Mouse (Mus musculus): ENCODE results near the gene Dusp7. TPM values are rescaled to one million over a fixed set of nuclear protein-coding genes. Genes with fewer than 3 reads are reported as not detected.

Gene Dusp7
- polyA plus RNA-seq, 1 experiment from 2014 or later, result 44.9 TPM

DNA sequence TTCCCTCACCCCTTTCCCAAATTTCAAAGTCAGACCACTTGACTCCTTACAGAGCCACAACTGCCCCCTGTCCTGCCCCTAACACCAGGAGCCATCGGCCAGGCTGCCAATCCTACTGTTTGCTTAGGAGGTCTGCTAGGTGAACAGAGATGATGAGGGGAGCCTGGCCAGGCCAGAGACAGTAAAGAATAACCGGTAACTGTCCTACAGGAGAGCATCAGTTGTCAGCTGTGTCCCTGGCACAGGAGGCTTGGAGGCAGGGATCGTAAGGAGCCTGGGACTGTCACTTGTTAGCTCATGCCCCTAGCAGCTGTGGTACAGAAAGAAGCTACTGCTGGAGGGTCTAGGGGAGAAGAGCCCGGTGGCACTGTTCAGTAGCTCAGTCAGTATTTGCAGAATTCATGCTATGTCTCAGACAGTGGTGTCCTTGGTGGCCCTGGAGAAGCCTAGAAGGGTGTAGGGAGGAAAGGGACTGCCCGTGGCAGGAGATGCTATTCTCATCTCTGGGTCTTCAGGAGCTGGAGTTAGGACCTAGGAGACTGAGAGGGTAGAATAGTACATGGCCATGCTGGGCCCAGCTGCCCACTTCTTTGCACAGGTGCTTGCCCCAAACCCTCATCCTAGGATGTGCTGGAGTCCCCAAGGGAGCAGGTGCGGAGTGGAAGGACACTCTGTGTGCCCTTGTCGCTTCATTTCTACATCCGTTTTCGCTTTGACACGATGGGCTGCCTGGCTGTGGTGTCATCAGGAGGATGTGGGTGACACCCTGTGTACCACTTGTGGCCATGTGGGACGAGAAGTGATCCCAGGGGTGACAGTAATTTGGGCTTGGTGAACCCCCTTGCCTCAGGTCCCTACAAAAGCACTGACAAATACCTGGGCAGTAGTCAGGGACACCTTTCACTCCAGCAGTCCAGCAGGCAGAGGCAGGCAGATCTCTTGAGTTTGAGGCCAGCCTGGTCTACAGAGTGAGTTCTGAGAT, 4.3 kb downstream of the Dusp7 start:
- no peak for DNase-seq (ENCODE audit: low spot score)
- Histone ChIP-seq H3K9me3 (replicated peaks) (no peaks in the 10 kb centered on the region), H3K27me3 (ENCODE audit: low read depth, poor library complexity, severe bottlenecking) (no peaks in the 10 kb centered on the region), H3K27ac (peak overlapping the region; percentile 98), H3K36me3 (peaks cover 73% of the 10 kb centered on the region), H3K4me1 (peaks cover 65% of the 10 kb centered on the region), H3K4me3 (peak overlapping the region; percentile 95)
- whole genome bisulfite sequencing, result 93% methylated on average over 11 of the region's 11 CpGs

- Histone ChIP-seq H3K27me3 (ENCODE audit: low read depth, poor library complexity, severe bottlenecking) (no peaks in the 10 kb centered on the region), H3K4me1 (peaks cover 62% of the 10 kb centered on the region), H3K4me3 (0 out of 2 replicates have a peak overlapping the region, but pooled peaks have one; percentile 14), H3K36me3 (peaks cover 85% of the 10 kb centered on the region), H3K27ac (0 out of 2 replicates have a peak overlapping the region, but pooled peaks have one; percentile 21), H3K9me3 (replicated peaks) (no peaks in the 10 kb centered on the region)
- no peak for DNase-seq (ENCODE audit: low spot score)
- 90% methylated on average over 7 of the region's 7 CpGs for WGBS
Measured at GRCm38 (mm10) chr9:106373973-106374372, 5.5 kb downstream of the Dusp7 start.

GRCm38 (mm10) chr9:106377247-106377646, 8.8 kb downstream of the Dusp7 start:
- H3K4me1 ChIP-seq, result peaks cover 48% of the 10 kb centered on the region
- H3K4me3 ChIP-seq, result no peak overlapping the region
- H3K36me3 ChIP-seq, result peaks cover 69% of the 10 kb centered on the region
- no peaks in the 10 kb centered on the region for H3K9me3 ChIP-seq (replicated peaks)
- DNase-seq (ENCODE audit: low spot score), result no peak
- 90% methylated on average over 8 of the region's 8 CpGs for WGBS
- H3K27me3 ChIP-seq (ENCODE audit: low read depth, poor library complexity, severe bottlenecking), result no peaks in the 10 kb centered on the region
- no peak overlapping the region for H3K27ac ChIP-seq

DNA sequence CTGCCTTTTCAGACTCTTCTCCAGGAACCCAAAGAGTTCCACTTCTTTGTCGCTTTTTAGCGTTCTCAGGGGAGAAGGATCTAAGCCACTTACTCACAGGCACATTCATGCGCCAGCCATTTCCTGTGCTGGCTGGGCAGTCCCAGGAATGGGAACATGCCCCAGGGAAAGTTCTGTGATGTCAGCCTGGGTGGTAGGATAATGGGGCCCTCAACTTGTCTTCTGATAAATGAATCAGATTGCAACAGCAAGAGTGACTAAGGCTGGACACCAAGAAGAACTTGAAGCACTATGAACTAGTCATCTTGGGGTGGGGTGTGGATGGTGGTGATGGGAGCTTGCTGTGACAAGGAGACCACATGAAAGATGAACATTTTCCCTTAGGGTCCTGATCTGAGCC, 9.6 kb downstream of the Dusp7 start:
- WGBS, result 82% methylated on average over 3 of the region's 3 CpGs
- H3K27ac ChIP-seq, result no peak overlapping the region
- no peaks in the 10 kb centered on the region for H3K27me3 ChIP-seq (ENCODE audit: low read depth, poor library complexity, severe bottlenecking)
- H3K4me3 ChIP-seq, result no peak overlapping the region
- H3K4me1 ChIP-seq, result peaks cover 44% of the 10 kb centered on the region
- H3K36me3 ChIP-seq, result peaks cover 61% of the 10 kb centered on the region
- no peaks in the 10 kb centered on the region for H3K9me3 ChIP-seq (replicated peaks)
- no peak for DNase-seq (ENCODE audit: low spot score)

DNA sequence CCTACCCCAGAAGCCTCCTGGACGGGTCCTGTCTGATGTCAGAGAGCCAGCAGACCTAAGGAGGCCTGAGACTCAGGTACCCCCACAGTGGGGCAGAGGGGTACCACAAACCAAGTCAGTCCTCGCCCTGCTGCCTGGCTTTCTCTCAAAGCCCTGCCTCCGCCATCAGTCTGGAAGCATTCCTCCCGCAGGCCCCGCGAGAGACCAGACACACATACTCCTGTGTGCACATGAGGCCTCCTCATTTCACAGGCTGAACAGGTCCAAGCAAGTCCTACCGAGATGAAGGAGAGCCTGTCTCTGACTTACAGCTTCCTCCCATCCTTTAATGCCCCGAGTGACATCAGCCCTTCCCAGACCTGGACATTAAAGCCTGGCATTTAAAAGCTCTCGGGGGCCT, 10.3 kb downstream of the Dusp7 start:
- Histone ChIP-seq H3K27me3 (ENCODE audit: low read depth, poor library complexity, severe bottlenecking) (no peaks in the 10 kb centered on the region), H3K36me3 (peaks cover 54% of the 10 kb centered on the region), H3K9me3 (replicated peaks) (no peaks in the 10 kb centered on the region), H3K4me3 (no peak overlapping the region), H3K4me1 (peaks cover 44% of the 10 kb centered on the region), H3K27ac (no peak overlapping the region)
- DNase-seq (ENCODE audit: low spot score), result peak; percentile 45
- 67% methylated on average over 9 of the region's 9 CpGs for WGBS

DNA sequence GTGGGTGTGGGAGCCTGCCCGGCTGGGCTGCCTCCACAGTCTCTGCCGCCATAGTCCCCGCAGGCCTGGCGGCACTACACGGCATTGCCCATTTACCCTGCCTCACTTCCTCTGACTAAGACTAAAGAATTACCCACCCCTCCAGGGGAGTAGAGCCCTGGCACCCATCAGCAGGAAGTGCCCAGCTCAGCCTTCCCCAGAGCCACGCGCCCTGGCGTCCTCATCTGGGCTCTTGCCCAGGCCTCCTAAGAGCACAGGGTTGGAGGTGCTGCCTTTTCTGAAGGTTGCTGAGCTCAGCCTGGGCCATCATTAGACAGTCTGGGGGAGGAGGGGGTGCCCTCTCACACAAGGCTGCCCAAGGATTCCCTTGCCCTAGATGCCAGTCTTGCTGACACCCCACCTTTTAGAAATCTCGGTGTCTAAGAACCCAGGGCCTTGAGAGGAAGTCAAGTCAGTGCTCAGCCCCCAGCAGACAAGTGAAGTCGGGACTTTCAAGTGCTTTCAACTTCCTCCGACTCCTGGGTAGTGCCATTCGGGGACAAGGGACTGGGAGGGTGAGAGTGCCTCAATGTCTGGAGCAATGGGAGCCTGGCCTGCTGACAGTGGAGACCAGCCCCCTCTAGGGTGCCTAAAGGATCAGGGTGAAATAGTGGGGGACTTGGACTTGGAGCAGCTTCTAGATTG, 17.9 kb downstream of the Dusp7 start:
- no peaks in the 10 kb centered on the region for H3K27me3 ChIP-seq (ENCODE audit: low read depth, poor library complexity, severe bottlenecking)
- H3K4me3 ChIP-seq, result no peak overlapping the region
- peak overlapping the region; percentile 59 for H3K27ac ChIP-seq
- no peaks in the 10 kb centered on the region for H3K9me3 ChIP-seq (replicated peaks)
- WGBS, result 90% methylated on average over 12 of the region's 12 CpGs
- peaks cover 45% of the 10 kb centered on the region for H3K4me1 ChIP-seq
- no peak for DNase-seq (ENCODE audit: low spot score)
- H3K36me3 ChIP-seq, result no peaks in the 10 kb centered on the region

- no peaks in the 10 kb centered on the region for H3K36me3 ChIP-seq
- no peaks in the 10 kb centered on the region for H3K27me3 ChIP-seq (ENCODE audit: low read depth, poor library complexity, severe bottlenecking)
- peaks cover 36% of the 10 kb centered on the region for H3K4me1 ChIP-seq
- peak overlapping the region; percentile 47 for H3K27ac ChIP-seq
- no peaks in the 10 kb centered on the region for H3K9me3 ChIP-seq (replicated peaks)
- WGBS, result 78% methylated on average over 11 of the region's 11 CpGs
- DNase-seq (ENCODE audit: low spot score), result no peak
- H3K4me3 ChIP-seq, result no peak overlapping the region
Measured at GRCm38 (mm10) chr9:106392828-106393527, 24.5 kb downstream of the Dusp7 start.

- H3K9me3 ChIP-seq (replicated peaks), result no peaks in the 10 kb centered on the region
Measured at GRCm38 (mm10) chr9:106393548-106393947, 25.1 kb downstream of the Dusp7 start.

GRCm38 (mm10) chr9:106394649-106395602, 26.5 kb downstream of the Dusp7 start:
- H3K4me1 ChIP-seq, result peaks cover 50% of the 10 kb centered on the region
- no peak overlapping the region for H3K4me3 ChIP-seq
- H3K9me3 ChIP-seq (replicated peaks), result no peaks in the 10 kb centered on the region
- peak overlapping the region; percentile 72 for H3K27ac ChIP-seq
- DNase-seq (ENCODE audit: low spot score), result no peak
- no peaks in the 10 kb centered on the region for H3K36me3 ChIP-seq
- 61% methylated on average over 11 of the region's 11 CpGs for WGBS
- no peaks in the 10 kb centered on the region for H3K27me3 ChIP-seq (ENCODE audit: low read depth, poor library complexity, severe bottlenecking)

More at GRCm38 (mm10) chr9:106393548-106393947, 25.1 kb downstream of the Dusp7 start:
- Histone ChIP-seq H3K36me3 (no peaks in the 10 kb centered on the region), H3K4me1 (peaks cover 39% of the 10 kb centered on the region), H3K4me3 (no peak overlapping the region), H3K27ac (peak overlapping the region; percentile 47; the same call in 1 of the 2 replicates), H3K27me3 (ENCODE audit: low read depth, poor library complexity, severe bottlenecking) (no peaks in the 10 kb centered on the region)
- WGBS, result 90% methylated on average over 8 of the region's 8 CpGs
- DNase-seq (ENCODE audit: low spot score), result no peak

- WGBS, result 58% methylated on average over 4 of the region's 4 CpGs
- peak overlapping the region; percentile 63 for H3K27ac ChIP-seq
- H3K27me3 ChIP-seq (ENCODE audit: low read depth, poor library complexity, severe bottlenecking), result no peaks in the 10 kb centered on the region
Measured at GRCm38 (mm10) chr9:106397733-106398132, 29.3 kb downstream of the Dusp7 start.

DNA sequence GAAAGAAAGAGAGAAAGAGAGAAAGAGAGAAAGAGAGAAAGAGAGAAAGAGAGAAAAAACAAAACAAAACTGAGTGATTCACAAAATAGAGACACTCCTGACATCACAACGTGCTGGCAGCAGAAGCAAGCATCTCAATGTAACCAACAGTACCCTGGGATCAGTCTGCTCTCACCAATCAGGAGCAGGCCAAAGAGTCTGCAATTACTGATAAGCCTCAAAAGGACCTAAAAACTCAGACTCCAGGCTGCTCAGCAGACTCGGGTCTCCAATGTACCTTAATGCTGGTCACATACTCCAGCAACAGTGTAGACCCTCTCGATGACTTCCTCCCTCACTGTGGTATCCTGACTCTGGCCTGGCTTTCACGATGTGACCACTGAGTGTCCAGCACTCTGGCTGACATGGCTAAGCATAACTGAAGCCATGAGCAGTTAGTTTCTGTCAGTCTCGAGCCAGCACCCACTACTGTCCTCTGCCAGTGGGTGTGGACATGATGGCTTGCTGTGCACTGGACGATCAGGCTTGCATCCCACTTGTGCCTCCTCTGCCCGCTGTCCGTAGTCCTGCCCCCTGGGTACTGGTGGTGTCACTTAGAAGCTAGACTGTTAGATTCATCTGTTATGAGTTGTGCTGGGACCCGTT, 30.4 kb downstream of the Dusp7 start:
- 76% methylated on average over 9 of the region's 9 CpGs for WGBS
- H3K36me3 ChIP-seq, result no peaks in the 10 kb centered on the region
- no peaks in the 10 kb centered on the region for H3K9me3 ChIP-seq (replicated peaks)
- no peaks in the 10 kb centered on the region for H3K27me3 ChIP-seq (ENCODE audit: low read depth, poor library complexity, severe bottlenecking)
- H3K27ac ChIP-seq, result 0 out of 2 replicates have a peak overlapping the region, but pooled peaks have one; percentile 32
- no peak overlapping the region for H3K4me3 ChIP-seq
- H3K4me1 ChIP-seq, result peaks cover 54% of the 10 kb centered on the region
- DNase-seq (ENCODE audit: low spot score), result no peak

More at GRCm38 (mm10) chr9:106397733-106398132, 29.3 kb downstream of the Dusp7 start:
- H3K4me1 ChIP-seq, result peaks cover 56% of the 10 kb centered on the region
- no peaks in the 10 kb centered on the region for H3K36me3 ChIP-seq
- no peak for DNase-seq (ENCODE audit: low spot score)
- H3K4me3 ChIP-seq, result no peak overlapping the region
- no peaks in the 10 kb centered on the region for H3K9me3 ChIP-seq (replicated peaks)
